Mouse (Mus musculus): ENCODE measurements around the gene Zfyve21. TPM values are rescaled to one million over a fixed set of nuclear protein-coding genes. Genes with fewer than 3 reads are reported as not detected.
A peak's percentile ranks its signal among the peaks of the same experiment; 100 is the strongest.

Zfyve21 gene
- polyA plus RNA-seq (2015; fragmentation: Nextera tagmentation; extraction: Ambion mirVana): 53.3 and 60.0 TPM in 2 replicates

DNA sequence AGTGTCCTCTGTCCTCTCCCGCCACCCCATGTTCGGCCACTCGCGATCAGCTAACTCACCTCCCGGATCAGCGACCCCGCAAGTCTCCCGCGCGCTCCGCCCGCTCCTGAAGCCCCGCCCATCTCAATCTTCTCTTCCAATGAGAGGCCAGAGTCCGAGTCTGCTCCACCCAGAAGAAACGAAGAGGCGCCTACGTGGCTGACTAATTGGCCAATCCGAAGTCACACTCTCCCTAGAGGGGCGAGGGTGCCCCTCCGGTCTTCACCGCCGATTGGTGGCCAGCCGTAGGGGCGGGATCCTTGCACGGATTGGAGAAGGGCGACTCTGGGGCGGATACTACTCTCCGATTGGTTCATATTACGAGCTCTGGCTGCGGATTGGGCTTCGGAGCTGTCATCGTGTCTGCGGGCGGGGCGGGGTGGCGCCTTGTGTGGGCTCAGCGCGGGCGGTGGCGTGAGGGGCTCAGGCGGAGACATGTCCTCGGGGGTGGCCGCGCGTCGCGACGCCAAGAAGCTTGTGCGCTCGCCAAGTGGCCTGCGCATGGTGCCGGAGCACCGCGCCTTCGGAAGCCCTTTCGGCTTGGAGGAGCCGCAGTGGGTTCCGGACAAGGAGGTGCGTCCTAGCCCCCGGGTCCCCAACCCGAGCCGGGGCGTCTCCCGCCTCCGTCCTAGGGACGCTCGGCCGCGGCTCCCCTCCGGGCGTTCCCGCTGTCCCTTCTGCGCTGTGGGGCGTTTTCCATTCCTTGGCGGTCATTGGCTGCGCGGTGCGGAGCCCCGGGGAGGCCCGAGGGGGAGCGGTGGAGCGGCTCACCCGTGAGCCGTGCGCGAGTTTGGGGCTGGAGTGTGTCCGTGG is at the start of gene Zfyve21, which contains the start of gene Xrcc3:
Gene Zfyve21 (plus strand): TSS at position 405 of the 852 bp plus-strand sequence.
Gene Xrcc3 (minus strand): TSS at position 108 of the 852 bp plus-strand sequence.
- 2% methylated on average over 86 of the region's 87 CpGs for WGBS (ENCODE audit: insufficient replicate concordance)
- TF ChIP-seq EP300 (IDR thresholded peaks at IDR 0.05; ENCODE audit: low read depth): no peak; the same call in 1 of the 2 replicates
- TF ChIP-seq CTCF (IDR thresholded peaks at IDR 0.05; ENCODE audit: low read depth): no peak
- H3K4me1 ChIP-seq (ENCODE audit: insufficient read depth): peaks cover 59% of the 10 kb centered on the region
- no peaks in the 10 kb centered on the region for H3K27me3 ChIP-seq (ENCODE audit: insufficient read depth, low read length)
- H3K9me3 ChIP-seq (ENCODE audit: low read length): no peaks in the 10 kb centered on the region
- ATAC-seq (peak; percentile 95), DNase-seq (peak; percentile 97)
- H3K27ac ChIP-seq (ENCODE audit: low read depth): peak within 1 kb of the TSS; percentile 98
- peak within 1 kb of the TSS; percentile 87 for H3K4me3 ChIP-seq (ENCODE audit: low read depth, low read length)
- peak within 1 kb of the TSS; percentile 88 for H3K9ac ChIP-seq (replicated peaks)
- H3K36me3 ChIP-seq (replicated peaks; ENCODE audit: insufficient read depth, low read length): no peaks in the 10 kb centered on the region
- peak within 1 kb of the TSS; percentile 97 for H3K4me2 ChIP-seq (ENCODE audit: low read depth, low read length)

DNA sequence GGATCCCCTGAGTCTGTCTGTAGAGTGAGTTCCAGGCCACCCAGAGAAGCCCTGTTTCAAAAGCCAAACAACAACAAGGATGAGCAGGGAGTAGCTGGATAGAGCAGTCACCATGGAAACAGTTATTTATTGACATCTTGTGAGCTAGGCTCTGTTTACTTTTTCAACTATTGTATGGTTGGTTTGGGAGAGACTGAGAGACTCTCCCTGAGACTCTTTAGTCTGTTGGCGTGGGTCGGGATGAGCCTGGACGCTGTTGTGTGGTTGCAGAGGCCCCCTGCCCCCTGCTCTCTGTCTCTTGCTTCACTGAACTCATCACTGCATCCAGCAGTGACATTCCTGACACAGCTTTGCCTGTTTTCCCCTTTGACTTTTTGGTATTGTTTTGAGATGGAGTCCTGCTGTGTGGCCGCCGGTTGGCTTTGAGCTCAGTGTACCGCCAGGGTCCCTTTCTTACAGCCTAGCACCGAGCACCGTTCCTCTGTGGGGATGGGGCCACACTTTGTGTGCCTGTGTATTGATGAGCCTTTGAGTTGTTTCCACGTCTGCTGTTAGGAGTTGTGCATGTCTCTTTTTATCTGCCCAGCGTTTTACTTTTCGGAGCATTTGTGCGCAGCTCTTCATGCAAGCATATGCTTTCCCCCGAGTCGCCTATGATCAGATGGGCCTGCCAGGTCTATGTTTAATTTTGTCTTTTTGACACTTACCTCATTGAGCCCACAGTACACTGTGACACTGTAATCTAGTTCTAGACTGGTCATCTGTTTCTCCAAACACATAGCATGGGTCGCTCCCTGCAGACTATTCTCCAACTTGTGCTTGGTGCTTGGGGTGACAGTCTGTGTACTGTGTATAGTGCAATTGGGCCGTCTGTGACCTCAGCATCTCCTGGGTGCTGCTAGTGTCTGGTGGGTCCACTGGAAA is 47.4 kb upstream of the Zfyve21 start:
- H3K4me2 ChIP-seq (ENCODE audit: low read depth, low read length): no peak overlapping the region
- no peaks in the 10 kb centered on the region for H3K9me3 ChIP-seq (ENCODE audit: low read length)
- DNase-seq (no peak), ATAC-seq (no peak)
- TF ChIP-seq EP300 (IDR thresholded peaks at IDR 0.05; ENCODE audit: low read depth) (no peak), CTCF (IDR thresholded peaks at IDR 0.05; ENCODE audit: low read depth) (no peak)
- whole genome bisulfite sequencing (ENCODE audit: insufficient replicate concordance): 67% methylated on average over 16 of the region's 16 CpGs
- H3K4me1 ChIP-seq (ENCODE audit: insufficient read depth): no peaks in the 10 kb centered on the region
- 0 out of 2 replicates have a peak, but pooled peaks cover 3% of the 10 kb centered on the region for H3K36me3 ChIP-seq (replicated peaks; ENCODE audit: insufficient read depth, low read length)
- no peak overlapping the region for H3K4me3 ChIP-seq (ENCODE audit: low read depth, low read length)
- no peak overlapping the region for H3K27ac ChIP-seq (ENCODE audit: low read depth)
- no peak overlapping the region for H3K9ac ChIP-seq (replicated peaks)
- H3K27me3 ChIP-seq (ENCODE audit: insufficient read depth, low read length): no peaks in the 10 kb centered on the region

DNA sequence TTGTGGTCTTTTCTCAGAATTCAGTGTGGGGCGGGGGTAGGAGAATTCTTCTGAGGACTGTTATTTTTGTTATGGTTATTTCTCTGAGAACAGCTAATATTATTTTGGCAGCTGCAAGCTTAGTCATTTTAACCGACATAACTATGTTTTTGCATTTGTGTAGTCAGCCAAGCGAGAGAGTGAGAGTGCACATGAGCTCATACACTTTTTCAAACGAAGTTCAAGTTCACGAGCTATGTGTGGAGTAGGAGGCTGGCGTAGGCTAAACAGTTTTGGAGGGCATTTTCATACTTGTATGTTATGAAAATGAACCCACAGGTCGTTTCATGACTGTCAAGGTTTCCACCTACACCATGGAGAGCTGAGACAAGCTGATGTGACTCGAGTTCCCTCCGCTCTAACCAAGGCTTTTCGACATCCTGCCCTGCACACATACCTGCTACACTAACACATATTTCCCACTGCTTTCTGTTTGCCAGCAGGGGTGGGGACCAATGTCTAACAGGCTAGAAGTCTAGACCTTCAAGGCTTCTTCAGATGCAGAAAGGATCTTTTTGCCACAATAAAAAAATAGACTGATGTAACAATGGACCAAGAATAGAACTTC is 45.5 kb upstream of the Zfyve21 start:
- DNase-seq (no peak), ATAC-seq (no peak)
- H3K9ac ChIP-seq (replicated peaks): no peak overlapping the region
- no peak overlapping the region for H3K27ac ChIP-seq (ENCODE audit: low read depth)
- 77% methylated on average over 10 of the region's 10 CpGs for WGBS (ENCODE audit: insufficient replicate concordance)
- TF ChIP-seq EP300 (IDR thresholded peaks at IDR 0.05; ENCODE audit: low read depth): no peak
- TF ChIP-seq CTCF (IDR thresholded peaks at IDR 0.05; ENCODE audit: low read depth): no peak
- no peak overlapping the region for H3K4me2 ChIP-seq (ENCODE audit: low read depth, low read length)
- no peak overlapping the region for H3K4me3 ChIP-seq (ENCODE audit: low read depth, low read length)
- H3K4me1 ChIP-seq (ENCODE audit: insufficient read depth): no peaks in the 10 kb centered on the region
- peaks cover 9% of the 10 kb centered on the region for H3K36me3 ChIP-seq (replicated peaks; ENCODE audit: insufficient read depth, low read length)
- no peaks in the 10 kb centered on the region for H3K27me3 ChIP-seq (ENCODE audit: insufficient read depth, low read length)
- H3K9me3 ChIP-seq (ENCODE audit: low read length): no peaks in the 10 kb centered on the region

DNA sequence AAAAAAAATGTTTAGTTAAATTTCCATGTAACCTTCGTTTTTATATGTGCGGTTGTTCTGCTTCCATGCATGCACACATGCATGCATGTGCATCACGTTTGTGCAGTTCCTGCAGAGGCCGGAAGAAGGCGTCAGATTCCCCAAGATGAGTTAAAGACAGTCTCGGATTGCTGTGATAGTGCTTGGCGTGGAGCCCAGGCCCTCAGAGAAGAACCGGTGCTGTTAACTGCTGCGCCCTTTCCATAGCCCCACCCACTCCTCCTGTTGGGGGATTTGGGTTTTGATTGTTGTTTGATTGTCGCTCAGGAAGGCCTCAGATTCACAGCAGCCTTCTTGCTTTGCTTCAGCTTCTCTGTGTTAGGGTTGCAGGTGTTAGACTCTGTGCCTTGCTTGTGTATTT is 44.7 kb upstream of the Zfyve21 start:
- TF ChIP-seq EP300 (IDR thresholded peaks at IDR 0.05; ENCODE audit: low read depth) (no peak), CTCF (IDR thresholded peaks at IDR 0.05; ENCODE audit: low read depth) (peak; percentile 50)
- ATAC-seq (no peak), DNase-seq (peak; percentile 44)
- H3K27ac ChIP-seq (ENCODE audit: low read depth): no peak overlapping the region
- no peak overlapping the region for H3K9ac ChIP-seq (replicated peaks)
- no peaks in the 10 kb centered on the region for H3K9me3 ChIP-seq (ENCODE audit: low read length)
- no peaks in the 10 kb centered on the region for H3K4me1 ChIP-seq (ENCODE audit: insufficient read depth)
- 44% methylated on average over 10 of the region's 10 CpGs for WGBS (ENCODE audit: insufficient replicate concordance)
- H3K4me3 ChIP-seq (ENCODE audit: low read depth, low read length): no peak overlapping the region
- H3K4me2 ChIP-seq (ENCODE audit: low read depth, low read length): no peak overlapping the region
- H3K27me3 ChIP-seq (ENCODE audit: insufficient read depth, low read length): no peaks in the 10 kb centered on the region
- peaks cover 17% of the 10 kb centered on the region for H3K36me3 ChIP-seq (replicated peaks; ENCODE audit: insufficient read depth, low read length)

DNA sequence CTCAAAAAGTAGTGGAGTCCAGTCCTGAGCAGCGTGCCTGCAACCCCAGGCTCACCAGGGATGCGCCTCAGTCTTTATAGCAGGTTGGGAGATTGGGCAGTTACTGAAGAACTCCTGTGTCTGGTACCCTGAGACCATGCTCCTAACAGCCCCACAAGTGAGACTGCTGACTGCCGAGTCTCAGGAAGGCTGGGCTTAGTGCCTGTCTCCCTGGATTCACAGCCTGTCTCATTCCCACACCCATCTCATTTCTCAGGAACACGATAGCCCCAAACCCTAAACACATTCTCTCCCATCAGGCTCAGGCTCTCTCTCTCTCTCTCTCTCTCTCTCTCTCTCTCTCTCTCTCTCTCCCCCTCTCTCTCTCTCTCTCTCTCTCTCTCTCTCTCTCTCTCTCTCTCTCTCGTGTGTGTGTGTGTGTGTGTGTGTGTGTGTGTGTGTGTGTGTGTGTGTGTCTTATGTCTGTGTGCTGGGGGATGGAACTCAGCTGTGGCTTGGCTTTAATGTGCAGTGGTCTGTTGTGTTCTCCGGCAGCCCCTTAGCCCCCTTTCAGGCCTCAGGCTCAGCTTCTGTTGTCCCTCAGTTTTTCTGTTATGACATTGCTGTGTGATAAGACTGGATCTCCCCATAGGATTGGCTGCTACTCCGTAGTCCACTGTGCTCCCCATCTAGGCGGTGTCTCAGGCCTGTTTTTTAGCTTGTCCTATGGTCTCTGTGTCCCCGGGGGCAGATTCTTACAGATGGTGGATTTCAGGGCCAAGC is 44.0 kb upstream of the Zfyve21 start:
- H3K27me3 ChIP-seq (ENCODE audit: insufficient read depth, low read length): no peaks in the 10 kb centered on the region
- H3K9ac ChIP-seq (replicated peaks): no peak overlapping the region
- peaks cover 24% of the 10 kb centered on the region for H3K36me3 ChIP-seq (replicated peaks; ENCODE audit: insufficient read depth, low read length)
- no peak overlapping the region for H3K4me2 ChIP-seq (ENCODE audit: low read depth, low read length)
- DNase-seq (no peak), ATAC-seq (no peak)
- H3K4me1 ChIP-seq (ENCODE audit: insufficient read depth): no peaks in the 10 kb centered on the region
- 74% methylated on average over 9 of the region's 9 CpGs for WGBS (ENCODE audit: insufficient replicate concordance)
- H3K27ac ChIP-seq (ENCODE audit: low read depth): no peak overlapping the region
- H3K4me3 ChIP-seq (ENCODE audit: low read depth, low read length): no peak overlapping the region
- TF ChIP-seq EP300 (IDR thresholded peaks at IDR 0.05; ENCODE audit: low read depth) (no peak), CTCF (IDR thresholded peaks at IDR 0.05; ENCODE audit: low read depth) (no peak)
- H3K9me3 ChIP-seq (ENCODE audit: low read length): no peaks in the 10 kb centered on the region

Measured in liver, postnatal 0 days (tissue).